Mouse (Mus musculus) hindbrain, embryonic 15.5 days (tissue): ENCODE measurements around the gene Zkscan14. TPM values are rescaled to one million over a fixed set of nuclear protein-coding genes. Genes with fewer than 3 reads are reported as not detected.
"Not testable (repeated sequence)": the region's sequence is repeated elsewhere in the genome, so short reads cannot be mapped to it uniquely, and the experiment has no call there.

Source experiments
- ATAC-seq: fragments of 200-750 bp; cut with Nextera tagmentation; 2 replicates; pipeline ENCODE4 v1.8.0; 2017; ENCODE audit warnings: low read depth, moderate number of reproducible peaks, moderate TSS enrichment; ENCODE audit not compliant: low FRiP score
- H3K27ac ChIP-seq: fragments of 300-500 bp; sonication (generic); replicated peaks from 2 replicates; pipeline ENCODE4 v1.5.1; 2015; ENCODE audit warnings: mild to moderate bottlenecking, inconsistent platforms
- H3K27me3 ChIP-seq: fragments of 300-500 bp; sonication (generic); 2 replicates; pipeline ENCODE4 v1.6.1; 2015; ENCODE audit warnings: control low read depth, inconsistent platforms
- H3K36me3 ChIP-seq: fragments of 300-500 bp; sonication (generic); 2 replicates; pipeline ENCODE4 v1.6.1; 2015; ENCODE audit warnings: control low read depth, inconsistent platforms
- H3K4me1 ChIP-seq: fragments of 300-500 bp; sonication (generic); replicated peaks from 2 replicates; pipeline ENCODE4 v1.6.1; 2015; ENCODE audit warnings: control low read depth, inconsistent platforms
- H3K4me2 ChIP-seq: fragments of 300-500 bp; sonication (generic); 2 replicates; pipeline ENCODE4 v1.6.1; 2015; ENCODE audit warnings: moderate library complexity, mild to moderate bottlenecking, inconsistent platforms
- H3K4me3 ChIP-seq: fragments of 300-500 bp; sonication (generic); 2 replicates; pipeline ENCODE4 v1.5.1; 2015; ENCODE audit warnings: mild to moderate bottlenecking, inconsistent platforms
- H3K9ac ChIP-seq: fragments of 300-500 bp; sonication (generic); 2 replicates; pipeline ENCODE4 v1.6.1; 2015; ENCODE audit warnings: inconsistent platforms
- H3K9me3 ChIP-seq: fragments of 300-500 bp; sonication (generic); 2 replicates; pipeline ENCODE4 v1.6.1; 2016; ENCODE audit warnings: control low read depth, inconsistent platforms
- WGBS: fragments of 180-500 bp; shearing (Covaris S2); methylation state at CpG from one replicate; pipeline ENCODE4 v1.1.7; 2015; 5-methylcytosine and 5-hydroxymethylcytosine counted together
- polyA plus RNA-seq: library from polyadenylated mRNA; unstranded; fragments of >200 nt; fragmentation: Nextera tagmentation; extraction: Ambion mirVana; gene quantifications from 2 replicates; pipeline ENCODE4 v1.2.1, GENCODE M21; 2015

The Zkscan14 gene
- polyA plus RNA-seq, result 13.1 and 14.4 TPM in 2 replicates

DNA sequence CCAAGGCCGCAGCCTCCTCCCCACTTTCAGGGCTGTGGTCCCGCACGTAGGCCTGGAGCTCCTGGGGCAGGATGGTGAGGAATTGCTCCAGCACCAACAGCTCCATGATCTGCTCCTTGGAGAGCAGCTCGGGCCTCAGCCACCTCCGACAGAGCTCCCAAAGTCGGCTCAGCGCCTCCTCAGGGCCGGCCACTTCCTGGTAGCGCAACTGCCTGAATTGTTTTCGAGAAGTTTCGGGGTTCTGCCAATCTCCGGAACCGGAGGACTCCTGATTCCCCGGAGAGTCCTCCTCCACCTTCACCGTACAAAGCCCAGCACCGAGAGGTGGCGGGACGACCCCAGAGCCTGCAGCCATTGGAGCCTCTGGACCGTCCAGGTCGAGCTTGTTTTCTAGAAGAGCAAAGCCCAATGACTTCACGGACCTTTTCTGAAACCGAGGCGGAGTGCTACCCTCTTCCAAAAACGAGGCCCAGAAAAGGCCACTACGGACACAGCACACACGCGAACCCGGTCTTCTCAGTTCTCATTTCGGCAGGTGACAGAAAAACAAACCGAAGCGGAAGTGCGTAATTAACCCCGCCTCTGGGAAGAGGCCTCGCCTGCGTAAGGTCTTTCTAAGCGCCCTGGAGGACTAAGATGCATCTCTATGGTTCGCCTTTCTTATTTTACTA, at the start of gene Zkscan14:
TSS of gene Zkscan14 (minus strand) at position 548 of the 671 bp plus-strand sequence.
- peak; percentile 21 for ATAC-seq
- peaks cover 30% of the 10 kb centered on the region for H3K4me1 ChIP-seq
- H3K4me3 ChIP-seq, result peak within 1 kb of the TSS; percentile 93
- peak within 1 kb of the TSS; percentile 76 for H3K27ac ChIP-seq
- H3K9me3 ChIP-seq, result no peaks in the 10 kb centered on the region
- 2% methylated on average over 37 of the region's 37 CpGs for WGBS
- H3K4me2 ChIP-seq, result peak within 1 kb of the TSS; percentile 99
- H3K36me3 ChIP-seq, result peaks cover 6% of the 10 kb centered on the region; the same call in 1 of the 2 replicates
- H3K9ac ChIP-seq, result peak within 1 kb of the TSS; percentile 78
- H3K27me3 ChIP-seq, result no peaks in the 10 kb centered on the region

GRCm38 (mm10) chr5:145249520-145249919, 47.9 kb upstream of the Zkscan14 start:
- Histone ChIP-seq H3K4me2 (no peak overlapping the region), H3K9ac (no peak overlapping the region), H3K27me3 (no peaks in the 10 kb centered on the region), H3K36me3 (peaks cover 41% of the 10 kb centered on the region), H3K4me1 (no peaks in the 10 kb centered on the region), H3K9me3 (no peaks in the 10 kb centered on the region), H3K4me3 (no peak overlapping the region), H3K27ac (no peak overlapping the region)
- ATAC-seq, result no peak
- WGBS, result 92% methylated on average over 3 of the region's 3 CpGs

DNA sequence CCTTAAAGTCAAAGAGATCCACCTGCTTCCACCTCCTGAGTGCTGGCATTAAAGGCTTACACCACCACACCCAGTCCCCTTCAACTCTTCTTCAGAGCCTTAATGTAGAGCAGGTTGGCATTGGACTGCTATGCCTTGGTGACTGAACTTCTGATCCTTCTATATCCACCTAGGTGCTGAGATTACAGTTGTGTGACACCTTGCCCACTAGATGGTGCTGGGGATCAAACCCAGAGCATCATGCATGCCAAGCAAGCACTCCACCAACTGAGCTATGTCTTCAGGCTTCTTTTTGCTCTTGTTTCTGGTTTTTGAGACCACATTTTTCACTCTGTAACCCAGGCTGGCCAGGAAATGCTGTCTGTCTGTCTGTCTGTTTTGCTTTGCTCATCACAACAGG, 33.0 kb upstream of the Zkscan14 start:
- no peak overlapping the region for H3K9ac ChIP-seq
- H3K27ac ChIP-seq, result no peak overlapping the region
- H3K4me2 ChIP-seq, result no peak overlapping the region
- H3K9me3 ChIP-seq, result no peaks in the 10 kb centered on the region
- H3K36me3 ChIP-seq, result peaks cover 52% of the 10 kb centered on the region
- H3K4me1 ChIP-seq, result peaks cover 21% of the 10 kb centered on the region
- H3K4me3 ChIP-seq, result no peak overlapping the region
- no peaks in the 10 kb centered on the region for H3K27me3 ChIP-seq
- ATAC-seq, result no peak

- Histone ChIP-seq H3K4me2 (peak overlapping the region; percentile 83), H3K36me3 (peaks cover 28% of the 10 kb centered on the region), H3K9ac (peak overlapping the region; percentile 96), H3K27me3 (no peaks in the 10 kb centered on the region), H3K9me3 (no peaks in the 10 kb centered on the region), H3K4me3 (peak overlapping the region; percentile 84), H3K4me1 (peaks cover 21% of the 10 kb centered on the region), H3K27ac (peak overlapping the region; percentile 92)
- no peak for ATAC-seq
- under 1% methylated on average over 38 of the region's 49 CpGs for WGBS
Observed at GRCm38 (mm10) chr5:145231893-145232411, 30.3 kb upstream of the Zkscan14 start.

GRCm38 (mm10) chr5:145231367-145231871, 29.8 kb upstream of the Zkscan14 start, which contains the start of gene Zfp655:
Gene Zfp655, plus strand, starts transcription at chr5:145231715.
- Histone ChIP-seq H3K36me3 (peaks cover 24% of the 10 kb centered on the region), H3K9ac (peak within 1 kb of the TSS; percentile 96), H3K9me3 (no peaks in the 10 kb centered on the region), H3K27ac (peak within 1 kb of the TSS; percentile 92), H3K4me2 (peak within 1 kb of the TSS; percentile 83), H3K4me3 (peak within 1 kb of the TSS; percentile 84), H3K4me1 (peaks cover 21% of the 10 kb centered on the region), H3K27me3 (no peaks in the 10 kb centered on the region)
- WGBS, result under 1% methylated on average over 42 of the region's 42 CpGs
- ATAC-seq, result peak; percentile 96

GRCm38 (mm10) chr5:145230641-145231040, 29.0 kb upstream of the Zkscan14 start:
- Histone ChIP-seq H3K27me3 (no peaks in the 10 kb centered on the region), H3K4me2 (peak overlapping the region; percentile 83), H3K27ac (peak overlapping the region; percentile 92), H3K9ac (peak overlapping the region; percentile 96), H3K9me3 (no peaks in the 10 kb centered on the region), H3K4me1 (peaks cover 21% of the 10 kb centered on the region), H3K4me3 (peak overlapping the region; percentile 84), H3K36me3 (peaks cover 20% of the 10 kb centered on the region)
- WGBS, result 87% methylated on average over 4 of the region's 4 CpGs
- ATAC-seq, result no peak

DNA sequence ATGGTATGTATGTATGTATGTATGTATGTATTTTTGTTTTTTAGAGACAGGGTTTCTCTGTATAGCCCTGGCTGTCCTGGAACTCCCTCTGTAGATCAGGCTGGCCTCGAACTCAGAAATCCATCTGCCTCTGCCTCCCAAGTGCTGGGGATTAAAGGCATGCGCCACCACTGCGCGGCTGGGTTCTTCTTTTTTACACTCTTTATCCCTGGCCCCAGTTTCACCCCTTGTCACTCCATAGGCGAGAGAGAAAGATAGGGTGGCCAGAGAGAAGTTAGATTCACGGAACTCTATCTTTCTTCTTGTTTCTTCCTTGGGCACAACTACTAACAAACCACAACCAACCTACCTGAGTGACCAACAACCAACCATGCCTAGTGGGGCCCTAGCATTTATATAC, 27.6 kb upstream of the Zkscan14 start:
- not testable (repeated sequence) for H3K36me3 ChIP-seq, H3K9me3 ChIP-seq, H3K9ac ChIP-seq, ATAC-seq, H3K27me3 ChIP-seq, H3K4me3 ChIP-seq, H3K4me2 ChIP-seq, H3K27ac ChIP-seq
- 74% methylated on average over 6 of the region's 6 CpGs for WGBS
- peaks cover 21% of the 10 kb centered on the region for H3K4me1 ChIP-seq

DNA sequence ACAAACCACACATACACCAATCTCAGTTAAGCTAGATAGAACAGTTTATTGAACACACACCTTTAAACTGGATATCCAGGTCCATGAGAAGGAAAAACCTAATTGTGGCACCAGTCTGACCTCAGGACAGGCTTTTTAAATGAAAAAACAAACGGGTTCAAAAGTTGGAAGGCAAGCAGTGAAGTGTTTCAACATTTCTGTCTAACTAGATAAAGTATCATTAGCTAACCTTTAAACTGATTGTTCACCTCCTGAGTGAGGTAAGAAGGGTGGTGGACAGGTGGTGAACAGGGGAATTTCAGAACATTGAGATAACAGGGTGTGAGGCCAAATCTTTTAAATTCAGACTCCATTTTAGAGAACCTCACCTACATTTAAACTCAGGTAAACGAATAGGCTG, 24.8 kb upstream of the Zkscan14 start:
- peaks cover 6% of the 10 kb centered on the region for H3K4me1 ChIP-seq
- no peak overlapping the region for H3K4me2 ChIP-seq
- ATAC-seq, result no peak
- WGBS, result 56% methylated on average over 2 of the region's 2 CpGs
- no peaks in the 10 kb centered on the region for H3K9me3 ChIP-seq
- H3K27me3 ChIP-seq, result no peaks in the 10 kb centered on the region
- no peak overlapping the region for H3K27ac ChIP-seq
- no peak overlapping the region for H3K4me3 ChIP-seq
- H3K36me3 ChIP-seq, result peaks cover 7% of the 10 kb centered on the region; the same call in 1 of the 2 replicates
- no peak overlapping the region for H3K9ac ChIP-seq

- Histone ChIP-seq H3K4me2 (no peak overlapping the region), H3K9ac (no peak overlapping the region), H3K4me1 (no peaks in the 10 kb centered on the region), H3K27me3 (no peaks in the 10 kb centered on the region), H3K9me3 (no peaks in the 10 kb centered on the region), H3K36me3 (peaks cover 33% of the 10 kb centered on the region), H3K27ac (no peak overlapping the region), H3K4me3 (no peak overlapping the region)
- ATAC-seq, result no peak
- WGBS, result 84% methylated on average over 12 of the region's 12 CpGs
Observed at GRCm38 (mm10) chr5:145223395-145223794, 21.7 kb upstream of the Zkscan14 start.

DNA sequence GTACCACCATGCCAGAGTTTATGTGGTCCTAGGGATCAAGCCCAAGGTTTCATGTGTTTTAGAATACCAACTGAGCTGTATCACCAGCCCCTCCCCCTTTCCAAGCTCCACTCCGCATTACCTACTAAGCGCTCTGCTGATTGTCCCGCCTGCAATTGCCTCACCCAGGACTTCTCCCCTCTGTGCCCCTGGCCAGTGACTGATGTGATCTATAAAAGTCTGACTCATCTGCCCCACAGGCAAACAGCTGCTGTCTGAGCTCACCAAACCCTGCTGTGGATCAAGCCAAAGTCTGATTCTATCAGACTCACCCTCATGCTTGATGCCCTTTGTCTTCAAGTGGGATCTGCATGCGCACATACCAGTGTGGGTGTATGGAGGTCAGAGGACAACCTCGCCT, 21.2 kb upstream of the Zkscan14 start:
- H3K27me3 ChIP-seq, result no peaks in the 10 kb centered on the region
- no peaks in the 10 kb centered on the region for H3K9me3 ChIP-seq
- no peaks in the 10 kb centered on the region for H3K4me1 ChIP-seq
- H3K27ac ChIP-seq, result no peak overlapping the region
- WGBS, result 86% methylated on average over 5 of the region's 5 CpGs
- no peak for ATAC-seq
- no peak overlapping the region for H3K9ac ChIP-seq
- H3K36me3 ChIP-seq, result peaks cover 38% of the 10 kb centered on the region
- H3K4me3 ChIP-seq, result no peak overlapping the region
- no peak overlapping the region for H3K4me2 ChIP-seq

DNA sequence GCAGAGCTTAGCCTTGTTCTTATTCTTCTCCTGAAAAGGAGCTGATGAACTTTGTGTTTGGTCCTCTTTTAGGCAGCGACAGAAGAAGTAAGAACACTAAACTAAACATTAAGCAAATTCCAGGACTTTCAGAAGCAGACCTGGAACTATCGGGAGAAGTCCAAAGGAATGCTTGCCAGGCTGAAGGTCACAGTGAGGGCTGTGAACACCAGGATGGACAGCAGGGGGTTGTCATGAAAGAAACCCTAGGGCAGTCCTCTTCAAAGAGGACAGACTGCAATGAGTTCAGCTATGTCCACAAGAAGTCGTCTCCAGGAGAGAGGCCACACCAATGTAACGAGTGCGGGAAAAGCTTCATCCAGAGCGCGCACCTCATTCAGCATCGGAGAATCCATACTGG, 18.3 kb upstream of the Zkscan14 start:
- Histone ChIP-seq H3K27me3 (no peaks in the 10 kb centered on the region), H3K4me3 (no peak overlapping the region), H3K36me3 (peaks cover 39% of the 10 kb centered on the region), H3K9ac (no peak overlapping the region), H3K4me2 (no peak overlapping the region), H3K27ac (no peak overlapping the region), H3K9me3 (no peaks in the 10 kb centered on the region), H3K4me1 (no peaks in the 10 kb centered on the region)
- no peak for ATAC-seq
- WGBS, result 88% methylated on average over 8 of the region's 8 CpGs

GRCm38 (mm10) chr5:145218671-145219070, 17.0 kb upstream of the Zkscan14 start:
- no peak overlapping the region for H3K4me2 ChIP-seq
- no peaks in the 10 kb centered on the region for H3K9me3 ChIP-seq
- peaks cover 45% of the 10 kb centered on the region for H3K36me3 ChIP-seq
- no peak overlapping the region for H3K27ac ChIP-seq
- no peak for ATAC-seq
- H3K9ac ChIP-seq, result no peak overlapping the region
- no peaks in the 10 kb centered on the region for H3K4me1 ChIP-seq
- no peaks in the 10 kb centered on the region for H3K27me3 ChIP-seq
- no peak overlapping the region for H3K4me3 ChIP-seq
- 97% methylated on average over 20 of the region's 20 CpGs for WGBS
